Mouse (Mus musculus) hindbrain, embryonic 12.5 days (tissue): ENCODE data around the gene Col4a2. TPM values are rescaled to one million over a fixed set of nuclear protein-coding genes. Genes with fewer than 3 reads are reported as not detected.

Source experiments
- ATAC-seq: fragments of 200-750 bp; cut with Nextera tagmentation; 2 replicates; pipeline ENCODE4 v1.8.0; 2017; ENCODE audit warnings: moderate TSS enrichment; ENCODE audit not compliant: low FRiP score
- H3K27ac ChIP-seq: fragments of 300-500 bp; sonication (generic); 2 replicates; pipeline ENCODE4 v1.5.1; 2016; ENCODE audit warnings: mild to moderate bottlenecking
- H3K27me3 ChIP-seq: fragments of 300-500 bp; sonication (generic); 2 replicates; pipeline ENCODE4 v1.6.1; 2016; ENCODE audit warnings: mild to moderate bottlenecking
- H3K36me3 ChIP-seq: fragments of 300-500 bp; sonication (generic); 2 replicates; pipeline ENCODE4 v1.6.1; 2016; ENCODE audit warnings: mild to moderate bottlenecking
- H3K4me1 ChIP-seq: fragments of 300-500 bp; sonication (generic); 2 replicates; pipeline ENCODE4 v1.6.1; 2016
- H3K4me2 ChIP-seq: fragments of 300-500 bp; sonication (generic); replicated peaks from 2 replicates; pipeline ENCODE4 v1.6.1; 2016; ENCODE audit warnings: mild to moderate bottlenecking
- H3K4me3 ChIP-seq: fragments of 300-500 bp; sonication (generic); 2 replicates; pipeline ENCODE4 v1.5.1; 2016; ENCODE audit warnings: mild to moderate bottlenecking
- H3K9ac ChIP-seq: fragments of 300-500 bp; sonication (generic); 2 replicates; pipeline ENCODE4 v1.6.1; 2016; ENCODE audit warnings: mild to moderate bottlenecking, moderate library complexity
- H3K9me3 ChIP-seq: fragments of 300-500 bp; sonication (generic); replicated peaks from 2 replicates; pipeline ENCODE4 v1.6.1; 2016; ENCODE audit warnings: mild to moderate bottlenecking
- WGBS: fragments of 180-500 bp; shearing (Covaris S2); methylation state at CpG from one replicate; pipeline ENCODE4 v1.1.7; 2016; 5-methylcytosine and 5-hydroxymethylcytosine counted together
- polyA plus RNA-seq: library from polyadenylated mRNA; unstranded; fragments of >200 nt; fragmentation: Nextera tagmentation; extraction: Ambion mirVana; gene quantifications from 2 replicates; pipeline ENCODE4 v1.2.1, GENCODE M21; 2016

Col4a2 gene
- polyA plus RNA-seq, 1 experiment from 2014 or later = 74.6 TPM

GRCm38 (mm10) chr8:11367670-11368069, 55.1 kb downstream of the Col4a2 start:
- ATAC-seq = no peak
- Histone ChIP-seq H3K27ac (no peak overlapping the region), H3K4me2 (no peak overlapping the region), H3K9ac (no peak overlapping the region), H3K27me3 (no peaks in the 10 kb centered on the region), H3K4me1 (peaks cover 21% of the 10 kb centered on the region), H3K36me3 (no peaks in the 10 kb centered on the region), H3K9me3 (no peaks in the 10 kb centered on the region), H3K4me3 (no peak overlapping the region)
- 73% methylated on average over 5 of the region's 5 CpGs for WGBS

DNA sequence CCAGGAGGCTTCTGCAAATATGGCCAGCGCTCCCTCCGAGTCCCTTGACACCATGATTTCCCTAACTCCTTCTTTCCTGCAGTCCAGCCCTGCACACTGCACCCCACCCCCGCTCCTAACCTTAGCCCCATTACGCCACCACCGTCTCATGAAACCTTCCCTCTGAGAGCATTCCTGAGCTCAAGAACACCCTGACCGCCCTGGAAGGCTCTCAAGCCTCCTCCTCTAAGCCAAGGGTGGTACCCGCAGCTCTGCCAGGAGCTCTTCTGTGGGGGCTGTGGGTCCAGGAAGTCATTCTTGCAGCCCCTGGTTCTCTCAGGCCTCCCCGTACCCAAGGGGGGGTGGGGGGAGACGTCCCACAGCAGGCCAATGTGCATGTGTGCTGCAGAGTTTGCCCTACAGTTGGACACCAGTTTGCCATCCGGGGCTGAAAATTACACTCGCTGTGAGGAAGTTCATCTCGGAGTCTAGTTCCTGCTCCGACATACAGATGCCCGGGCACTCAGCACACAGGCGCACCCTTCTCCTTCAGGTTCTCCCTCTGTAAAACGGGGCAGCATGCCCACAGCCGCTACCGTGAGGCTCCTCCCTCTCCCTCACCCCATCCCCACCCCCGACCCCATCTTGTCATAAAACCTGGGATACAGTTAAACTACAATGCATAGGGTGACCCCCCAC, 57.1 kb downstream of the Col4a2 start:
- peaks cover 4% of the 10 kb centered on the region; the same call in 1 of the 2 replicates for H3K4me1 ChIP-seq
- ATAC-seq = no peak

GRCm38 (mm10) chr8:11371347-11371746, 58.7 kb downstream of the Col4a2 start:
- Histone ChIP-seq H3K4me2 (no peak overlapping the region), H3K36me3 (no peaks in the 10 kb centered on the region), H3K9me3 (no peaks in the 10 kb centered on the region), H3K27ac (no peak overlapping the region), H3K9ac (no peak overlapping the region), H3K4me3 (no peak overlapping the region), H3K4me1 (peaks cover 10% of the 10 kb centered on the region; the same call in 1 of the 2 replicates), H3K27me3 (no peaks in the 10 kb centered on the region)
- ATAC-seq = no peak
- WGBS = 87% methylated on average over 10 of the region's 10 CpGs

More for the DNA sequence above, 57.1 kb downstream of the Col4a2 start:
- H3K4me2 ChIP-seq = no peak overlapping the region
- no peak overlapping the region for H3K27ac ChIP-seq
- no peak overlapping the region for H3K4me3 ChIP-seq
- no peaks in the 10 kb centered on the region for H3K27me3 ChIP-seq
- H3K9ac ChIP-seq = no peak overlapping the region
- no peaks in the 10 kb centered on the region for H3K36me3 ChIP-seq
- H3K9me3 ChIP-seq = no peaks in the 10 kb centered on the region
- 84% methylated on average over 19 of the region's 19 CpGs for WGBS

DNA sequence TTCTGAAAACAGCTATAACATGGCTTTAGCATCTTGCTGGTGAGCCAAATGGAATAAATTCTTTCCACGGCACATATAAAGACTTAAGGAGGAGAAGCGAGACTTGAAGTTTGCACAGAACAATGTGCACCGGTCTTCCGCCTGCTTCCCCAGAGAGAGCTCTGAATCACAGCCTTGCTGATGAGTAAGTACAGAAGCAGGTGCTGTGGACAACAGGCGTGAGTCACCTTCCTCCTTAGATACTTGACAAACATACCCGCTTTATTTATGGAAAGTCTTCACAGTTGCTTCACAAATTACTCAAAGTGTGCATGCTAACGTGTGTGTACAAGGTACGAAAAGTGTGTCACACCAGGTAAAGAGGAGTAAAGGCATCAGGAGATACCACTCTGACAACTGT, 59.5 kb downstream of the Col4a2 start:
- no peak overlapping the region for H3K4me3 ChIP-seq

DNA sequence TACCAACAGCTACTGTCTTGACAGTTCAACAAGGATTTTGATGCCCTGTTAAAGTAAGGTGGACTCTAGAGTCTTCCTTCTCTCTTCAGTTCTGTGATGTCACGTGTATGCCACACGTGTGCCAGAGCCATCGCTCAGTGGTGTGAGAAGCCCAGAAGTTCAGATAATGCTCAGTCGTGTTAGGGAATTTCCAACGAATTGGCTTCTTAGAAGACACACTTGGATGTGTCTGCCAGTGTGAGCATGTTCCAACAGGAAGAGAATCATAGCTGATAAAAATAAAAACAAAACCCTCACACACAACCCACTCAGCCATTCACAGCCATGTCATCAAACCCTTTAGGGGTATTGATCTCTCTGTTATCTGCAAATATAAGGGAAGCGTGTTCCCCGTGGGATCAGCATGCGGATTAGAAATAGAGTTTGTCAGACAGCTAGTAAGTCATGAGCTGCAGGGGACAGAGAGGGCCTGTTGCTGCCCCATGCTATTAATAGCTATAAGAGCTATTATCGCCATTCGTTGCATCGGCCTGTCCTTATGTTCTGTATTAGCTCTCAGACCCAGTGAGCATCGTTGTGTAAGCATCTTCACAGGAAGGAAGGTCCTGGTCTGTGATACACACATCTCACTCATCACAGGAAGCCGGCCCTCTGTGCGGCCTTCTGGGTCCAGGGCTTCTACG, 61.2 kb downstream of the Col4a2 start:
- H3K9me3 ChIP-seq = no peaks in the 10 kb centered on the region
- 90% methylated on average over 15 of the region's 15 CpGs for WGBS
- ATAC-seq = no peak

More for the DNA sequence above, 59.5 kb downstream of the Col4a2 start:
- H3K27me3 ChIP-seq = no peaks in the 10 kb centered on the region
- WGBS = 95% methylated on average over 8 of the region's 8 CpGs
- no peak for ATAC-seq
- no peak overlapping the region for H3K27ac ChIP-seq
- no peaks in the 10 kb centered on the region for H3K9me3 ChIP-seq
- no peaks in the 10 kb centered on the region for H3K36me3 ChIP-seq
- no peak overlapping the region for H3K9ac ChIP-seq
- no peak overlapping the region for H3K4me2 ChIP-seq
- peaks cover 10% of the 10 kb centered on the region; the same call in 1 of the 2 replicates for H3K4me1 ChIP-seq

DNA sequence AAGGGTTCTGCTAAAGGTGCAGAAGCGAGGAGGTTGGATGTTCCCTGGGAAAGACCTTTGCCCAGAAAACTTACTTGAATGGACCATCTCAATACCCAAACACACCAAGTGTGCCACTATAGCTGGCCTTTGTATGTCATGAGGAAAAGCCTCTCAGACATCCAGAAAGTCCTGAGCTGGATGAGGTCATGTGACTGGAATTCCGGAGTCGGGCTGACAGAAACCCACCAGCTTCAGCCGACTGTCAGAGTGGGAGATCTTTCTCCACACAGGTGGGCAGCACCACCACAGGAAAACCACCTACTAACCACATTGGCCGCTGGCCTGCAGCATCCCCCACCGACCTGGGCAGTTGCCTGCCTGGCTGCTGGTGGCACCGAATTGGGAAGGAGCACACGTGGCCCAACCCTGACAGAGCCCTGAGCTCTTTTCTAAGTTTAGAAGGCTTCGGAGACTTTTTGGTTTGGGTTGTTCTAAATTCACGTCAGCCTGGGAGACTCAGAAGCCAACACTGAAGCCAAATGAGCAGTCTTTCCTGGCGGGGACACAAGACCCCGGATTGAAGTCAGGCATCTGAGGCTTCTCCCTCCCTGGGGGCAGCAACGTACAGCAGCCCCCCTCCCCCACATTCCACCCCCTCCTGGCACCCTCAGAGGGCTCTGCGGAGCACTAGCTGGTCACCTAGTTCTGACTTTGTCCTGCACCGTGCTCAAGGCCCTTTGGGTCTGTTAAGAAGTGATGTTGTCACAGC, 61.9 kb downstream of the Col4a2 start:
- Histone ChIP-seq H3K36me3 (no peaks in the 10 kb centered on the region), H3K27me3 (no peaks in the 10 kb centered on the region), H3K9ac (no peak overlapping the region), H3K27ac (no peak overlapping the region), H3K9me3 (no peaks in the 10 kb centered on the region), H3K4me3 (no peak overlapping the region), H3K4me2 (no peak overlapping the region), H3K4me1 (peaks cover 9% of the 10 kb centered on the region; the same call in 1 of the 2 replicates)
- ATAC-seq = no peak
- WGBS = 86% methylated on average over 15 of the region's 15 CpGs

More for the DNA sequence above, 61.2 kb downstream of the Col4a2 start:
- H3K27ac ChIP-seq = no peak overlapping the region
- no peak overlapping the region for H3K4me3 ChIP-seq
- H3K9ac ChIP-seq = no peak overlapping the region
- H3K4me2 ChIP-seq = no peak overlapping the region
- peaks cover 9% of the 10 kb centered on the region; the same call in 1 of the 2 replicates for H3K4me1 ChIP-seq
- H3K27me3 ChIP-seq = no peaks in the 10 kb centered on the region
- no peaks in the 10 kb centered on the region for H3K36me3 ChIP-seq

DNA sequence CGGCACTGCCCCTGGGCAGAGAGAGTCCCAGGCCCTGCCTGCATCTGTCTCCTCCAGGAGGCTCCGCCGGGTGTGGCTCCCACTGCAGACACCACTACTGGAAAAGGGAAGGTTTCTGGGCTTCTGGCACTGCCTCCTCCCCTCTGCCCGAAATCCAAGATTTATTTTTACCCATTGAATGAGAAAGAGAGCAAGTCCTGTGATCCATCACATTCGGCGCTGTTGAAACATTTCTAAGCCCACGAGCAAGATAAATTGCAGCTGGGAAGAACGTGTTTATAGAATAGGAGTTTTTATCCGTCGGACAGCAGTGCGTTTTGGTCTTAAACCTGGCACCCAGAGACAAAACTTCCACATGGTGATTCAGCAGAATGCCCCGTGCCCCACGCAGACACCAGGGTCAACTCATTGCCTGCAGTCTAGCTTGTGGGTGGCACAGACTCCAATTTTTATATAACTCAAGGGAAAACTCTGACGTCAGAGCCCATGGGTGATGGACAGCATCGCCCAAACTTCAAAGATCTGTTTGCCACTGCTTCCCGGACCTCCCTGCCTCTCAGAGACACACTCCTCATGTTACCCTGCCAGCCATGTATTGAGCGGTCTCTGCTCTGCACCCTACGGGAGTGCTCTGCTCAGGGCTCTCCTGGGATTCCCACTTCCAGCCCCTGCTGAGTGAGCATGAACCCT, 63.3 kb downstream of the Col4a2 start:
- Histone ChIP-seq H3K4me2 (no peak overlapping the region), H3K4me1 (peaks cover 9% of the 10 kb centered on the region; the same call in 1 of the 2 replicates), H3K9me3 (no peaks in the 10 kb centered on the region), H3K27me3 (0 out of 2 replicates have a peak, but pooled peaks cover 1% of the 10 kb centered on the region), H3K4me3 (no peak overlapping the region), H3K36me3 (no peaks in the 10 kb centered on the region), H3K27ac (no peak overlapping the region), H3K9ac (no peak overlapping the region)
- no peak for ATAC-seq
- 69% methylated on average over 18 of the region's 18 CpGs for WGBS

DNA sequence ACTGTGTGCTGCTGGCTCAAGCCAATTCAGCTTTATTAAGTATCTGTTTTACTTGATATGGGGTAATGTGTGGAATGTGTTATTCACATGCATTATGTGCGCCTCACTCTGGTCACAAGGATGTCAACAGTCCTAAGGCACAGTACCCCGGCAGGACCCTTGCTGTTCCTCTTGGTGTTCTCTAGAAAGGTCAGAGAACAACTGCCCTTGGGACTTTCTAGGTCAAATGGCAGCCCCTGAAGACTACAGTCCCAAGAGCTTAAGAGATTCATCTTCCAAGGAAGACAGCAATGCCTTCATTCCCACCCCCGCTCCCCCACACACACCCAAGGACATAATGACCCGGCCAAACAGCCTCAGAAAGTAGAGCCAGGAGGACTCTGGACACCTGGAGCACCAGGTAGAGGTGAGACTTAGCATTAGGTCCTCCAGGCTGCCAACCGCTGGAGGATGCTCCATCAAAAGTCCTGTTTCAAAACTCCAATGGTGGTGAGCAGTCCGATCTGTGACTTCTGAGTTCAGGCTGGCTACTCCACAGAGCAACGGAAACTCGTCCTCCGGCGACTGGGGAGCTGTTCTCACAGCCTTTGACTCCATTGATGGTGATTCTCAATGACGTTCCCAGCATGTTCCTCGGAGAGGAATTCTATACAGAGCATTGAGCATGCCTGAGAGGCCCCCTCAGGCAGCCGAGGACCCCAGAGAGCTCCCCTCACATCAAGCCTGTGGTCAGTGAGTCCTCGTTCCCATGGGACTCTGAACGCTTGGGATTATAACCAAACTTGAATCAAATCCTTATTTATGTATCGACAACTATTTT, 65.0 kb downstream of the Col4a2 start:
- Histone ChIP-seq H3K4me2 (no peak overlapping the region), H3K27me3 (0 out of 2 replicates have a peak, but pooled peaks cover 3% of the 10 kb centered on the region), H3K9ac (no peak overlapping the region), H3K36me3 (no peaks in the 10 kb centered on the region), H3K9me3 (no peaks in the 10 kb centered on the region), H3K27ac (no peak overlapping the region), H3K4me3 (no peak overlapping the region), H3K4me1 (peaks cover 19% of the 10 kb centered on the region)
- ATAC-seq = no peak
- WGBS = 74% methylated on average over 16 of the region's 16 CpGs

- H3K4me1 ChIP-seq = peaks cover 22% of the 10 kb centered on the region
- no peaks in the 10 kb centered on the region for H3K9me3 ChIP-seq
- H3K4me2 ChIP-seq = no peak overlapping the region
- H3K27ac ChIP-seq = no peak overlapping the region
- WGBS = 72% methylated on average over 7 of the region's 7 CpGs
- no peaks in the 10 kb centered on the region for H3K36me3 ChIP-seq
- H3K4me3 ChIP-seq = no peak overlapping the region
- no peak for ATAC-seq
- no peak overlapping the region for H3K9ac ChIP-seq
- 0 out of 2 replicates have a peak, but pooled peaks cover 3% of the 10 kb centered on the region for H3K27me3 ChIP-seq
Measured at GRCm38 (mm10) chr8:11379590-11379989, 67.0 kb downstream of the Col4a2 start.

DNA sequence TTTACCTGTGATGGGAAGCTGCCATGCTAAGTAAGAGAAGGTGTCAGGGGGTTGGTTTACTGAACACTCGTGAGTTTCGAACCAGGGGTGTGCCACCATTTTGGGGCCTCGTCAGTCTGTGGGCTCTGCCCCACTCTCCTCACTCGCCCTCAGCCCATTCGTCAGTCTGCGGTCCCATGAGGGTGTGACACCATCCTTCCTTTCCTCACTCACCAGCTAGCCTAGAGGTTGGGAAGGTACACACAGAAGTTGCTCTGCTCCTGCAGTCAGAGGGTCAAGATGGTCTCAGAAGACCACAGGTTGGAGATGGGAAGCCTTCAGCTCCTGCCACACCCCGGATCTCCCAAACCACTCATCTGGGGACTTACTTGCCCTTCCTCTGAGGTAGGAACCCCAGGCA, 68.9 kb downstream of the Col4a2 start:
- peaks cover 18% of the 10 kb centered on the region for H3K4me1 ChIP-seq
- 90% methylated on average over 7 of the region's 7 CpGs for WGBS
- H3K27me3 ChIP-seq = 0 out of 2 replicates have a peak, but pooled peaks cover 3% of the 10 kb centered on the region
- no peak overlapping the region for H3K4me2 ChIP-seq
- H3K9ac ChIP-seq = no peak overlapping the region
- no peak overlapping the region for H3K4me3 ChIP-seq
- no peaks in the 10 kb centered on the region for H3K36me3 ChIP-seq
- no peaks in the 10 kb centered on the region for H3K9me3 ChIP-seq
- no peak for ATAC-seq
- no peak overlapping the region for H3K27ac ChIP-seq
